Mouse (Mus musculus) G1E (cell line): ENCODE results near the gene Tln1.

Experiments
- CTCF ChIP-seq: IDR thresholded peaks from 2 replicates; pipeline ENCODE4 v1.5.1; 2012; ENCODE audit warnings: low read depth, low read length, inconsistent platforms, mixed read lengths
- GATA1 ChIP-seq: IDR thresholded peaks from 2 replicates; pipeline ENCODE4 v1.6.1; 2012; ENCODE audit warnings: borderline replicate concordance, low read length, inconsistent platforms, mixed read lengths
- GATA2 ChIP-seq: IDR thresholded peaks from 2 replicates; pipeline ENCODE4 v1.6.1; 2012; ENCODE audit warnings: low read depth, low read length, inconsistent platforms, borderline replicate concordance
- POLR2AphosphoS5 ChIP-seq: IDR thresholded peaks from 2 replicates; pipeline ENCODE4 v1.6.1; 2012; ENCODE audit warnings: low read depth, low read length, inconsistent platforms; ENCODE audit not compliant: insufficient replicate concordance
- TAL1 ChIP-seq: conservative IDR thresholded peaks from 2 replicates; pipeline ENCODE4 v1.6.1; 2012; ENCODE audit warnings: low read depth, low read length, inconsistent platforms, mixed read lengths

- no peak for TF ChIP-seq CTCF
- no peak for TF ChIP-seq TAL1
- TF ChIP-seq GATA1, result no peak
- TF ChIP-seq POLR2AphosphoS5, result no peak
- TF ChIP-seq GATA2, result no peak
Observed at GRCm38 (mm10) chr4:43507938-43508665, 54.4 kb downstream of the Tln1 start.
